Mouse (Mus musculus) thymus, postnatal 36 days (tissue): ENCODE data around the gene Serpina3c.
"Not testable (repeated sequence)": the region's sequence is repeated elsewhere in the genome, so short reads cannot be mapped to it uniquely, and the experiment has no call there.

Source experiments
- DNase-seq, 2 experiments: peaks; one replicate each; pipeline ENCODE4 v3.0.0; 2022; ENCODE audit warnings: mixed read lengths in 2 of 2

Gene Serpina3c

DNA sequence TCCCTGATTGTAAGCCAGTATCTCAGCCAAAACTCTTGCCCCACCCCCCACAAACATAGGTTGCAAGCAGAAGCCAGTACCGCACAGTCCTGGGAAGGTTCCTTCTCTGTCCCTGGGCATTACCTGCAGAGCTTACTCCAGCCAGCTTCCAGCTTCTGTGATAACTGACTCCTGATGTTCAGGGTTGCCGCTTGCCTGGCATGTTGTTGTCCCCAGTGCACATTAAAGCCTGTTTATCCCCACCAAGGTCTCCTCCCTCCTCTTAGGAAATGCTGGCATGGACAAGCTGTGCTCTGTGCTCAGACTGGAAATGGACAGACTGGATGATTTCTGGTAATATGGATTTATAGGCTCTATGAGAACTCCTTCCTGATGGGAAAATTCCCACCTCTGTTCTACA is at the start of gene Serpina3c:
Gene Serpina3c, minus strand, starts transcription at position 215 of the 400 bp plus-strand sequence.
- DNase-seq = no peak

- DNase-seq = no peak
These were observed 37.2 kb upstream of the Serpina3c start for GRCm38 (mm10) chr12:104190852-104191251.

- no peak for DNase-seq
These were observed 35.6 kb upstream of the Serpina3c start for GRCm38 (mm10) chr12:104189246-104189645.

GRCm38 (mm10) chr12:104186041-104186581 is 32.4 kb upstream of the Serpina3c start:
- no peak for DNase-seq

DNA sequence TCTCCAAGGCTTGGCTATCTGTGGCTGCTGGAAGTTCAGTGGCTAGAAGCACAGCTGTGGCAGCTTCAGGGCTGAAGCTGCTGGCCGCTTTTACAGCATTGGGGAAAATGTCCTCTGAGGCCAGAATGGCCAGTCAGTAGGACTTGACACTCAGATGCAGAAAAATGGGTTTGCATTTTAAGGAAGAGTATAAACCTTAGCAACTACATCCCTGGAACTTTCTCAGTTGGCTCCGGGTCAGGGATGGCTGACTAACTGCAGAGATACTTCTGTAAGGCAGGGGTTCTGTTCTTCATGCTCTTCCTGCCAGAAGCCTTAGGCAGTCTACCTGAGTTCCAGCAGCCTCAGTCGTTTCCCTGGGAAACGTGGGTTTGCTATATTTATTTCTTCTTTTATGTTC is 31.4 kb upstream of the Serpina3c start:
- DNase-seq = no peak

- DNase-seq = no peak
These were observed 25.3 kb upstream of the Serpina3c start for GRCm38 (mm10) chr12:104178987-104179386.

DNA sequence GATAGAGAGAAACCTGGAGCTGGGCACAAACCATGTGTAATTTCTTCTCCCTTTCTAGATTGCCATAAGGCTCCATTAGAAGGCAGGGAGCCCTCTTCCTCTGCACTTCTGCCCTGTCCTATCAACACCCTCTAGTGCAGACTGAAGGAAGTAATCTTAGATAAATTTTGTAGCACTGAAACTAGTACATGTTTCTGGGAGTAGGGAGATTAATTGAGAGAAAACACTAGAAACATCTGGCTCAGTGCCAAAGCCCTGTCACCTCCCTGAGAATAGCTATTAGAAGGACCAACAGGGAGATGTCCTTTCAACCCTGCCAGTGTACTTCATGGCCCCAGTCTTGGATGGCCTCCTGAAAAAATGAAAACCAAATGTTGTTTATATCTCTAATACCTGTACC is 24.9 kb upstream of the Serpina3c start:
- no peak for DNase-seq

DNA sequence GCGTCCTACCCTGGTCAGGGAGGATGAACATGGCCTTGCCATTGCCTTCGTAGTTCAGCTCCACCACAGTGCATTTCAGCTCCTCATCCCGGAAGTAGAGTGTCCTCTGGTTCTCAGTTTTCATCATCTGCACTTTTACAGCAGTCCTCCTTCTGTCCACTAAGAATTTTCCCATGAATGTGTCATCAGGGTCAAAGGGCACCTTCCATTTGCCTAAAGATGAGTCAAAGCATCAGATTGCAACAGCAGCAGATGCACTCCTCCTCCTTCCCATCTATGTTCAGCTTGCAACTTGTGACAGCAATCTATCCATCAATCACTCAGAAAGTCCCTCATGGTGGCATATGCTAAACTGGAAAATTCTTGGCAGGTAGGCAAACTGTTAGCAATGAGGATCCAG is 22.0 kb upstream of the Serpina3c start:
- DNase-seq = no peak

- DNase-seq = no peak
These were observed 21.1 kb upstream of the Serpina3c start for GRCm38 (mm10) chr12:104174747-104175146.

GRCm38 (mm10) chr12:104153041-104153645 is 527 bp downstream of the Serpina3c start:
- DNase-seq = no peak

DNA sequence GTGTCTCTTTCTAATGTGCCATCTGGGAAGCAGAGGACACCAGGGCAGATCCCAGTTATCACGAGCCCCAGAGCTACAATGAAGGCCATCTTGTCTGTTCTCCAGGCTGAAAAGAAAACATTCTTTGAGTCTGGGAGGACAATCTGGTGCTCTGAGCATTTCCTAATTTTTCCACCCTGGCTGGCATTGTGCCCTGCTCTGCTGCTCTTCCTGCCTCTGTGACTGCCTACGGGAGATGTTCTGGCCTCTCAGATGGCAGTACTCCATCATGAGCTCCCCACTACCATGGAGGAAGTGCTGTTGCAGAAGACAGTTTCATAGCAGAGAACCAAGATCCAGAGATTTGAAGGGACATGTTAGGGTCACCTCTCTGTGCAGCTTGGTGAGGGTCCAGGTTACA is 1.7 kb downstream of the Serpina3c start:
- DNase-seq = no peak

- DNase-seq = no peak
These were observed 8.1 kb downstream of the Serpina3c start for GRCm38 (mm10) chr12:104145571-104145970.

DNA sequence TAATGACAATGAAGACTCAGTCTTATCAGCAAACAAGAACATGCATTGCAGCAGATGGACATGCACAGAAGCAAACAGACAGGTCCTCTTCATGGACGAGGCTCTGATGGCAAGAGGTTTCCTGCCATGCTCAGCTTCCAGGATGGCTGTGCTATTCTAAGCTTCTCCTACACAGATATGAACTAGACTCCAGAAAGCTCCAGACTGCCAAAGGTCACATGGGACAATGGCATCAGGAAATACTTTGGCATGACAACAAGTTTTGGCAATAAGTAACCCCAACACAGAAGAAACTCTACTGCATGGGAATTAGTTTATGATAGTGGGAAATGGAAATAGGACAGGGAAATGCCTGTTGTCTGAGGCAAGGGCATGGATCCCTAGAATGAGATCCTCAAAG is 10.4 kb downstream of the Serpina3c start:
- DNase-seq = no peak

DNA sequence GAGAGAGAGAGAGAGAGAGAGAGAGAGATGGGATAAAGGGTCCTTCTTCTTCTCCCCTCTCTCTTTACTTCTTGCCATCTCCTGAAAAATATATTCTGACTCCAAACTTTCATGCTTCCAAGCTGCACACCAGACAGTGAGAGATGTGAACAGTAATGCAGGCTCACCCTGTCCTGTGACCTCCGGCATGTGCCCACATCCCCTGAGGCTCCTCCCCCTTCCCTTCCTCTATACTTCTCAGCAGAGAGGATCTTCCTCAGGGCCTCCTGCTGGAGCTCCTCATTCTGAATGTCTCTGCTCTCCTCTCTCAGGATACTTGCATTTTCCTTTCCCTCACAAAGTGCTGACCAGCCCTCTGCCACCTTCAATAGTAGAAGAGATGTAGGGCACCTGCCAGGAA is 11.2 kb downstream of the Serpina3c start:
- no peak for DNase-seq

- DNase-seq = no peak
These were observed 12.2 kb downstream of the Serpina3c start for GRCm38 (mm10) chr12:104141506-104141905.

DNA sequence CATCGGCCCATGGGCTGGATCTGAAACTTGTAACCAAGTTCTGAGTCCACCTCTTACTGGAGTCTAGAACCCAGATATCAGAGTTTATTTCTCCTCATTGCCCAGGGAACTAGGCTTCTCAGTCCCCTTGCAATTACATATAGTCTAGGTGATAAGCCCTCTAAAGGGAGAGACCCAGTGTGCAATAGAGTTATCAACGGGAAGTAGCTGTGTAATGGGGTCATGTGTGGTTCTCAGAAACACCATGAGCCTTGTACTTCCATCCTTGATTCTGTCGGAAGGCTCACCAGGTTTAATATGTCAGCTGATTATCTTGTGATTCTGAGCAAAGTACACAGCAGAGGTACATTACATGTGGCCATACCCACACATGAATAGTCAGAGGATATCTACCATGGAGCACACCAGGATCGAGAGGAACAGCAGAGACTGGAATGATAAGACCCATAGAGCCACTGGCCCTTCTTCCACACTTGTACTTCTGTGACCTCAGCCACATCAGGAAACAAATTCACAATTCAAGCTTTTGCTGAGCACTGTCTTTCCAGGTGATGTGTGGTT is 13.0 kb downstream of the Serpina3c start:
- no peak for DNase-seq

DNA sequence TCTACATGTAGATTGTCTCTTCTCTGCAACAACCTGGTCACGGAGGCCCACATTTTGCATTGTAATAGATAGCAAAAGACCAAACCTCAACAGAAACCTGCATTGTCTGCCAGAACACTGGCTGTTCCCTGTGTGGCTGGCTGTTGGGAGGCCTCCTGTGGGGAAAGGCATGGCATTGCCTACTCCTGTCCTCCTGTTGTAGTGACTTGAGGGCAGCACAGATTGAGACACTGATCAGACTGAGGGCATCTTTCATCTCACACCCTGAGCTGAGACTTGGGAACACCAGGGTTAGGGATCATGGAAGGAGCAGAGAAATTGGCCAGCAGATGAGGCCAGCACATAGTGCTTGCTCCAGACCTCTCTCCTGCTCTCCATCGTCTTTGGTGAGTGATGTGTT is 15.5 kb downstream of the Serpina3c start:
- no peak for DNase-seq

DNA sequence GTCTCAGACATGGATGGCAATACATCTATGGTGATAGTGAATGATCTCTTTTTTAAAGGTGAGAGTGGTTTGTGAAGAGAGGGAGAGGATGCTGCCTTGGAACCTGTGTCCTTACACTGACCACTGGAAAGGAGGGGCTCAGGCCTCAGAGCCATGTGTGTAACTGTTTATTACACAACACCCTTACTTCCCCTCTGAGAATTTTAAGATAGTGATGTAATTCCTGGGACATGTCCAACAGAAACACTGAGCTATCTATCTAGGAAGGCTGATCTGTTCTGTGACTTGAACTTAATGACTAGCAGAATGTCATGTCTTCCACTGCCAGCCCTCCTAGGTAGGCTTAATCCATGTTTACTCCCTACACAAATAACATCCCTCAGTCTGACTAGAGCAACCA is 22.6 kb downstream of the Serpina3c start:
- DNase-seq = no peak

DNA sequence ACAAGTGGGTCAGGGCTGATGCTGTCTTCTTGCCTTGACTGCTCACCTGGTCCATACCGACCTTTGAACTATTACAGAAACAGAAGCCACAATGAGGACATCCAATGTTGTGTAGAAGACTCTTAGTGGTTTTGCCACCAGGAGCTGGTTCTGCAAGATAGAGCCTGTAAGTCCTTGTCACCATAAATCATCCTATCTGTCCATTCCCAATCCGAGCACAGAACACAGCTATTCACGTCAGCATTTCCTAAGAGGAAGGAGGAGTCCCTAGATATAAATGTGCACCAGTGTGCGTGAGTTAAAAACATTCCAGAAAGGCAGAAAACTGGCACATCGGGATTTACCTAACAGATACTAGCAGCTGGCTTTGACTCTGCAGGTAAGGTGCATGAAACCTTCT is 26.0 kb downstream of the Serpina3c start, which contains the start of gene Serpina3b:
Gene Serpina3b, plus strand, starts transcription at position 301 of the 400 bp plus-strand sequence.
- no peak for DNase-seq

DNA sequence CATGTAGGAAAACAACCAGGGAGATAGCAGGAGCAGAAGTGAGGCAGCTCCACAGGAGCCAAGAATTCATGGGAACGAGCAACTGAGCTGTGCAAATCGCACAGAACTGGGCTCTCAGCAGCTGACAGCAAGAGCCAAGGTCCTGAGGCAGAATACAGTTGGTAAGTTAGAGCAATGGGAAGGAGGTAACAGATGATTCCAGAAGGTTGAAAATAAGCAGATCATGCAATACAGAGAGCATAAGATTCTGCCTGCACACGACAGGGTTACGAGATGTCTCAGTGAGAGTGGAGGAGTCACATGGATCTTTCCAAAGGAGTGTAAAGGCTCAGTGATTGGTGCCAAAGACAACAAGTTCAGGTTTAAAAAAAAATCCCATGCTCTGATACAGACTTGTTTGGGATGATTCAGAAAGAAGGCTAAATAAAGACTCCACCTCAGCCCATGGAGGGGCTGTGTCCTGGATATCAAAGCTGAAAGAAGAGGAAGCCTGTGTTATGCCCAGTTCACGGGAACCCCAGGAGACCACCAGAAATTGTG is 28.6 kb downstream of the Serpina3c start:
- no peak for DNase-seq

DNA sequence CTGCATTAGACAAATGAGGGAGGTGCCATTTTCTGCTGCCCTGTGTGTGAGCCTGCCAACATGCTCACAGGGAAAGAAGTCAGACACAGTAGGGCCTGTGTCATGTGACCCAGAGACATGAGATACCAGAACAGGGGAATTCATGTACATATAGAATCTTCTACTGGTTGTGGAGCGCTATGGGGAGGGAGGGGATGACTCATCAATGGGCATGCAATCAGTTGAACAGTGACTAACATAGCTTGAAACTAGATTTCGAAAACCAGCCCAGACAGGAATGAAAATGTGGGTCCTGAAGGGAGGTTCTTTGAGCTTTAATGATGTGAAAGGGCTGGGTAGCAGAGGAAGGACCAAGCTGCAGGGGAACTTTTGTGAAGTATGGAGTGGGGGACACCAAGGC is 29.7 kb downstream of the Serpina3c start:
- DNase-seq = no peak

- DNase-seq = no peak
These were observed 30.6 kb downstream of the Serpina3c start for GRCm38 (mm10) chr12:104123097-104123496.

DNA sequence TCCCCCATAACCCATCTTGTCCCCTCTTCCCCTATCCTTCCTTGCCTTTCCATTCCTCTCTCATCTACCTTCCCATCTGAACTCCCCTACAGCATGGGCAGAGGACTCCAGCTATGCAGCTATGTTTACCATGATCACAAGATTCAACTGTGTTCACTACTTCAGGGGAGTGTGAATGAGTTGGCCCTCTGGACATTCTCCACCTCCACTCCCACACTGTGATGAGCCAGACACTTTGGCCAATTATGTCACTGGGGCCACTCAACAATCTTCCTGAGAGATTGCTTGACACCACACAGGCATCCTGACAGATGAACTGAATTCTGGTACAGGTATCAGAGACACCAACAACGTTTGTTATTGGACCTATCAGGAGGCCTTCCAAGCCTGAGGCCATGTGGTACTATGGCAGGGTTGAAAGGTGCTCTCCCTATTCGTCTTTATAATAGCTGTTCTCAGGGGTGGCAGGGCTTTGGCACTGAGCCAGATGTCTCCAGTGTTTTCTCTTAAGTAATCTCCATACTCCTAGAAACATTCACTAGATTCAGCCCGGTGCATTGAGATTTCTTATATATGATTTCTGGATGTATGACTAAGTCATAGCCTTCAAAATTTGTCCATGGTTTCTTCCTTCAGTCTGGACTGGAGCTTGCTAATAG is 38.6 kb downstream of the Serpina3c start:
- DNase-seq = no peak

- not testable (repeated sequence) for DNase-seq
These were observed 41.3 kb downstream of the Serpina3c start, which contains the start of gene Serpina3a for GRCm38 (mm10) chr12:104112333-104112732. Serpina3a (plus strand) TSS chr12:104112724.
